Mouse (Mus musculus) myocyte (in vitro differentiated cells): ENCODE results near the gene Tpsab1. TPM values are rescaled to one million over a fixed set of nuclear protein-coding genes. Genes with fewer than 3 reads are reported as not detected.

Experiments used
- H3K27me3 ChIP-seq: one replicate; pipeline ENCODE4 v1.6.1; 2011; ENCODE audit not compliant: control insufficient read depth, insufficient read depth, insufficient read length
- H3K36me3 ChIP-seq: one replicate; pipeline ENCODE4 v1.6.1; 2011; ENCODE audit not compliant: control insufficient read depth, insufficient read depth
- H3K4me2 ChIP-seq: one replicate; pipeline ENCODE4 v1.6.1; 2011; ENCODE audit warnings: low read depth, control low read depth
- H3K4me3 ChIP-seq: one replicate; pipeline ENCODE4 v1.5.1; 2011; ENCODE audit warnings: mild to moderate bottlenecking, control low read depth, moderate library complexity
- H3K79me2 ChIP-seq: one replicate; pipeline ENCODE4 v1.6.1; 2011; ENCODE audit not compliant: control insufficient read depth, insufficient read depth
- H3ac ChIP-seq: one replicate; pipeline ENCODE4 v1.6.1; 2011; ENCODE audit not compliant: control insufficient read depth, insufficient read length
- CEBPB ChIP-seq: IDR thresholded peaks from 2 replicates; pipeline ENCODE4 v1.6.1; 2011; ENCODE audit warnings: mild to moderate bottlenecking, moderate library complexity; ENCODE audit not compliant: poor library complexity, insufficient read depth, severe bottlenecking
- E2F4 ChIP-seq: IDR thresholded peaks from one replicate; pipeline ENCODE4 v1.6.1; 2011; ENCODE audit warnings: mild to moderate bottlenecking, control low read depth, moderate library complexity; ENCODE audit not compliant: insufficient read depth
- MAX ChIP-seq: IDR thresholded peaks from one replicate; pipeline ENCODE4 v1.6.1; 2011; ENCODE audit warnings: low read depth, mild to moderate bottlenecking, control low read depth
- MYOD1 ChIP-seq, 3 experiments: IDR thresholded peaks; one replicate each; pipeline ENCODE4 v1.6.1; 2011; ENCODE audit warnings: control low read depth in 2 of 3, low read depth in 2 of 3, mild to moderate bottlenecking in 2 of 3, moderate library complexity in 1 of 3; ENCODE audit not compliant: insufficient read length in 2 of 3, control insufficient read depth in 1 of 3
- MYOG ChIP-seq, 3 experiments: IDR thresholded peaks; one replicate each; pipeline ENCODE4 v1.6.1; 2011; ENCODE audit warnings: control low read depth in 2 of 3, low read depth in 2 of 3, mild to moderate bottlenecking in 2 of 3; ENCODE audit not compliant: insufficient read length in 2 of 3, control insufficient read depth in 1 of 3, insufficient read depth in 1 of 3
- POLR2A ChIP-seq: IDR thresholded peaks from one replicate; pipeline ENCODE4 v1.6.1; 2011; ENCODE audit warnings: low read depth, mild to moderate bottlenecking, control low read depth, moderate library complexity; ENCODE audit not compliant: insufficient read length
- POLR2AphosphoS2 ChIP-seq: IDR thresholded peaks from one replicate; pipeline ENCODE4 v1.6.1; 2011; ENCODE audit warnings: low read depth, control low read depth; ENCODE audit not compliant: insufficient read length
- REST ChIP-seq: IDR thresholded peaks from one replicate; pipeline ENCODE4 v1.6.1; 2011; ENCODE audit warnings: mild to moderate bottlenecking, control low read depth, moderate library complexity; ENCODE audit not compliant: insufficient read depth, insufficient read length
- SRF ChIP-seq: IDR thresholded peaks from one replicate; pipeline ENCODE4 v1.6.1; 2011; ENCODE audit warnings: low read depth; ENCODE audit not compliant: control insufficient read depth, insufficient read length
- TCF12 ChIP-seq: IDR thresholded peaks from one replicate; pipeline ENCODE4 v1.6.1; 2011; ENCODE audit warnings: mild to moderate bottlenecking, control low read depth; ENCODE audit not compliant: poor library complexity, insufficient read depth, severe bottlenecking
- TCF3 ChIP-seq: IDR thresholded peaks from one replicate; pipeline ENCODE4 v1.6.1; 2011; ENCODE audit warnings: low read depth, control low read depth; ENCODE audit not compliant: insufficient read length
- USF1 ChIP-seq: IDR thresholded peaks from one replicate; pipeline ENCODE4 v1.6.1; 2011; ENCODE audit warnings: low read depth, mild to moderate bottlenecking, control low read depth, moderate library complexity
- polyA plus RNA-seq: library from polyadenylated mRNA; unstranded; fragments of >200 nt; fragmentation: generic; extraction: Trizol; gene quantifications from one replicate; pipeline ENCODE4 v1.2.1, GENCODE M21; 2012; ENCODE audit warnings: missing spikeins

The Tpsab1 gene
- 0.47 TPM for polyA plus RNA-seq

- peaks cover 15% of the 10 kb centered on the region for H3K27me3 ChIP-seq
- no peak within 1 kb of the TSS for H3ac ChIP-seq
- no peak within 1 kb of the TSS for H3K4me2 ChIP-seq
- H3K36me3 ChIP-seq = no peaks in the 10 kb centered on the region
- H3K4me3 ChIP-seq = no peak within 1 kb of the TSS
- TF ChIP-seq TCF12 = no peak
- no peak for TF ChIP-seq USF1
- no peak for TF ChIP-seq POLR2AphosphoS2
- no peak for TF ChIP-seq CEBPB
- TF ChIP-seq MAX = no peak
- no peak for TF ChIP-seq MYOG (IDR thresholded peaks at IDR 0.05; ENCODE audit: control insufficient read depth in 1 of 3, insufficient read depth in 1 of 3, insufficient read length in 2 of 3, low read depth in 2 of 3)
- TF ChIP-seq POLR2A = no peak
- no peak for TF ChIP-seq SRF
- TF ChIP-seq REST = no peak
- no peak for TF ChIP-seq E2F4
- TF ChIP-seq TCF3 = no peak
- no peak for TF ChIP-seq MYOD1 (IDR thresholded peaks at IDR 0.05; ENCODE audit: control insufficient read depth in 1 of 3, insufficient read length in 2 of 3, low read depth in 2 of 3)
- H3K79me2 ChIP-seq = no peaks in the 10 kb centered on the region
Measured at GRCm38 (mm10) chr17:25345462-25345861, at the start of gene Tpsab1. TSS of gene Tpsab1 (minus strand) at chr17:25345562.

- H3K27me3 ChIP-seq = peaks cover 68% of the 10 kb centered on the region
- H3K4me3 ChIP-seq = no peak overlapping the region
- no peak for TF ChIP-seq SRF
- TF ChIP-seq TCF12 = no peak
- no peak for TF ChIP-seq MYOD1 (IDR thresholded peaks at IDR 0.05; ENCODE audit: control insufficient read depth in 1 of 3, insufficient read length in 2 of 3, low read depth in 2 of 3)
- TF ChIP-seq E2F4 = no peak
- no peak for TF ChIP-seq POLR2A
- TF ChIP-seq CEBPB = no peak
- TF ChIP-seq MYOG (IDR thresholded peaks at IDR 0.05; ENCODE audit: control insufficient read depth in 1 of 3, insufficient read depth in 1 of 3, insufficient read length in 2 of 3, low read depth in 2 of 3) = no peak
- no peak for TF ChIP-seq USF1
- TF ChIP-seq REST = no peak
- no peaks in the 10 kb centered on the region for H3K36me3 ChIP-seq
- H3K4me2 ChIP-seq = no peak overlapping the region
- H3ac ChIP-seq = no peak overlapping the region
- no peaks in the 10 kb centered on the region for H3K79me2 ChIP-seq
Measured at GRCm38 (mm10) chr17:25394526-25394925, 49.2 kb upstream of the Tpsab1 start.

GRCm38 (mm10) chr17:25374011-25374410 is 28.6 kb upstream of the Tpsab1 start:
- Histone ChIP-seq H3K4me2 (no peak overlapping the region), H3ac (no peak overlapping the region), H3K4me3 (no peak overlapping the region), H3K36me3 (no peaks in the 10 kb centered on the region), H3K79me2 (no peaks in the 10 kb centered on the region), H3K27me3 (no peaks in the 10 kb centered on the region)
- no peak for TF ChIP-seq SRF
- TF ChIP-seq TCF12 = no peak
- TF ChIP-seq MYOG (IDR thresholded peaks at IDR 0.05; ENCODE audit: control insufficient read depth in 1 of 3, insufficient read depth in 1 of 3, insufficient read length in 2 of 3, low read depth in 2 of 3) = no peak

DNA sequence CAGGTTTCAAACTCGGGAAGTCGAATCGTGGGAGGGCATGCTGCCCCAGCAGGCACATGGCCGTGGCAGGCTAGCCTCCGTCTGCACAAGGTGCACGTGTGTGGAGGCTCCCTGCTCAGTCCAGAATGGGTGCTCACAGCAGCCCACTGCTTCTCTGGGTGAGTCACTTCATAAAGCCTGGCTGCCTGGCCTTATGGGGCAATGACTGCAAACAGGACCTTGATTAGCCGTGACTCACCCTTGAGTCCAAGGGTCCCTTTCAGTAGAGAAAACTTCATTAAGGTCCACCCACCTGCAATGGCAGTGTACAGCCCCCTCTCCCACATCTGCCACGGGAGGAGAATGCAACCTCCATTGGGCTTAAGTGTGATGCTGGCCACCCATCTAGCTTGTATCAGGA is 27.1 kb upstream of the Tpsab1 start:
- Histone ChIP-seq H3K36me3 (no peaks in the 10 kb centered on the region), H3K27me3 (peaks cover 3% of the 10 kb centered on the region), H3K4me3 (no peak overlapping the region), H3K4me2 (no peak overlapping the region), H3ac (no peak overlapping the region), H3K79me2 (no peaks in the 10 kb centered on the region)
- no peak for TF ChIP-seq MYOD1 (IDR thresholded peaks at IDR 0.05; ENCODE audit: control insufficient read depth in 1 of 3, insufficient read length in 2 of 3, low read depth in 2 of 3)
- no peak for TF ChIP-seq USF1
- no peak for TF ChIP-seq MYOG (IDR thresholded peaks at IDR 0.05; ENCODE audit: control insufficient read depth in 1 of 3, insufficient read depth in 1 of 3, insufficient read length in 2 of 3, low read depth in 2 of 3)
- TF ChIP-seq MAX = no peak
- TF ChIP-seq TCF3 = no peak
- TF ChIP-seq CEBPB = no peak
- TF ChIP-seq POLR2AphosphoS2 = no peak
- TF ChIP-seq SRF = no peak
- no peak for TF ChIP-seq TCF12
- no peak for TF ChIP-seq POLR2A
- no peak for TF ChIP-seq E2F4
- TF ChIP-seq REST = no peak

DNA sequence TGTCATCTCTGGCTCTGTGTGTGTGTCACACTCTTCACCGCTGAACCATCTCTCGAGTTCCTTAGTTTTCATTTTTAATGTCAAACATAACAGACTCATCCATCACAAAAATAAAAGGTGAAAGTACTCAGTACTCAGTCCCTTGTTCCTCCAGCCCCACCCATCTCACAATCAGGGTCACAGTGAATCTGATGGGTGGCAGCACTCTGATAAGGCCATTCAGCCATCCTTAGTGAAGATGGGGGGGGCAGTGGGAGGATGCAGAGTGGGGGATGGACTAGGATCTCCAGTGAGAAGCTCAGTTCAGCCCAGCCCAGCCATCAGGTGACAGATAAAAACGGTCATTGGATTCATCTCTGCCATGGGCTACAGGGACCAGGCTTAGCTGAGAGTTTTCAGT is 23.6 kb upstream of the Tpsab1 start, which contains the start of gene Tpsg1:
Gene Tpsg1 (plus strand): TSS at position 301 of the 400 bp plus-strand sequence.
- H3K4me3 ChIP-seq = no peak within 1 kb of the TSS
- H3K36me3 ChIP-seq = no peaks in the 10 kb centered on the region
- no peaks in the 10 kb centered on the region for H3K79me2 ChIP-seq
- H3K4me2 ChIP-seq = no peak within 1 kb of the TSS
- H3K27me3 ChIP-seq = peaks cover 18% of the 10 kb centered on the region
- TF ChIP-seq SRF (no peak), POLR2AphosphoS2 (no peak), USF1 (no peak), CEBPB (no peak), REST (no peak), MAX (no peak), E2F4 (no peak)
- H3ac ChIP-seq = no peak within 1 kb of the TSS
